Mouse (Mus musculus) gastrocnemius, postnatal 4 days (tissue): ENCODE measurements around the gene Tubgcp5. TPM values are rescaled to one million over a fixed set of nuclear protein-coding genes. Genes with fewer than 3 reads are reported as not detected.
"Not testable (repeated sequence)": the region's sequence is repeated elsewhere in the genome, so short reads cannot be mapped to it uniquely, and the experiment has no call there.

Experiments used
- DNase-seq, 2 experiments: peaks; one replicate each; pipeline ENCODE4 v3.0.0; 2021 to 2022; ENCODE audit warnings: low spot score in 2 of 2, mixed read lengths in 2 of 2
- long read RNA-seq, 2 experiments: library from polyadenylated mRNA; stranded (forward); transcript quantifications; one replicate each; pipeline ENCODE4 v2.0.0; 2021
- total RNA-seq, 2 experiments: library from RNA; stranded (reverse); gene quantifications; 2 replicates each; pipeline ENCODE4 v1.2.3; 2021

The Tubgcp5 gene
- total RNA-seq, result 10 to 100 TPM; 16.3 to 18.6 TPM
- long read RNA-seq, experiment 1, transcript Tubgcp5-201 (23 exons, 3,905 nt), result major isoform, 10 of 20 reads
- long read RNA-seq, experiment 1, partial matches to known transcripts, result 5 of 20 reads
- long read RNA-seq, experiment 1, other reads (novel, unspliced or antisense), result 5 of 20 reads
- long read RNA-seq, experiment 2, transcript Tubgcp5-201 (23 exons, 3,905 nt), result major isoform, 8 of 17 reads
- long read RNA-seq, experiment 2, partial matches to known transcripts, result 2 of 17 reads
- long read RNA-seq, experiment 2, other reads (novel, unspliced or antisense), result 6 of 17 reads

GRCm38 (mm10) chr7:55793952-55794603 lies at the start of gene Tubgcp5:
TSS of gene Tubgcp5 (plus strand) at chr7:55794154.
- peak; percentile 93 to 99 for DNase-seq

- DNase-seq, result no peak
Measured at GRCm38 (mm10) chr7:55744566-55745220, 49.3 kb upstream of the Tubgcp5 start.

- no peak for DNase-seq
Measured at GRCm38 (mm10) chr7:55750841-55751240, 43.1 kb upstream of the Tubgcp5 start.

- DNase-seq, result no peak
Measured at GRCm38 (mm10) chr7:55759346-55759745, 34.6 kb upstream of the Tubgcp5 start.

GRCm38 (mm10) chr7:55767926-55768325 lies 26.0 kb upstream of the Tubgcp5 start, which contains the start of gene Siglech:
TSS of gene Siglech (plus strand) at chr7:55768178.
- DNase-seq, result no peak

- no peak for DNase-seq
Measured at GRCm38 (mm10) chr7:55780011-55780410, 13.9 kb upstream of the Tubgcp5 start.

- no peak for DNase-seq
Measured at GRCm38 (mm10) chr7:55782493-55782892, 11.5 kb upstream of the Tubgcp5 start.

- DNase-seq, result no peak
Measured at GRCm38 (mm10) chr7:55784580-55784979, 9.4 kb upstream of the Tubgcp5 start.

GRCm38 (mm10) chr7:55790586-55790985 lies 3.4 kb upstream of the Tubgcp5 start:
- DNase-seq, result not testable (repeated sequence)

- DNase-seq, result no peak
Measured at GRCm38 (mm10) chr7:55792280-55792679, 1.7 kb upstream of the Tubgcp5 start.

- no peak for DNase-seq
Measured at GRCm38 (mm10) chr7:55793236-55793951, 560 bp upstream of the Tubgcp5 start.

- no peak for DNase-seq
Measured at GRCm38 (mm10) chr7:55799981-55800380, 6.0 kb downstream of the Tubgcp5 start.

GRCm38 (mm10) chr7:55809967-55810366 lies 16.0 kb downstream of the Tubgcp5 start:
- DNase-seq, result no peak

GRCm38 (mm10) chr7:55824468-55824867 lies 30.5 kb downstream of the Tubgcp5 start:
- DNase-seq, result no peak

GRCm38 (mm10) chr7:55827551-55827950 lies 33.6 kb downstream of the Tubgcp5 start:
- no peak for DNase-seq

GRCm38 (mm10) chr7:55836877-55837276 lies 42.9 kb downstream of the Tubgcp5 start:
- no peak for DNase-seq

- no peak for DNase-seq
Measured at GRCm38 (mm10) chr7:55841445-55841844, 47.5 kb downstream of the Tubgcp5 start, which contains the start of gene Cyfip1. TSS of gene Cyfip1 (plus strand) at chr7:55841745.

- DNase-seq, result peak; percentile 76 to 88
Measured at GRCm38 (mm10) chr7:55841977-55842503, 48.1 kb downstream of the Tubgcp5 start.

GRCm38 (mm10) chr7:55842504-55843152 lies 48.7 kb downstream of the Tubgcp5 start:
- no peak for DNase-seq

- no peak for DNase-seq
Measured at GRCm38 (mm10) chr7:55846606-55847312, 52.8 kb downstream of the Tubgcp5 start.
